Mouse (Mus musculus) urinary bladder, postnatal 36 days (tissue): ENCODE measurements around the gene Rfc5.
"Not testable (repeated sequence)": the region's sequence is repeated elsewhere in the genome, so short reads cannot be mapped to it uniquely, and the experiment has no call there.

Source experiments
- DNase-seq, 2 experiments: peaks; one replicate each; pipeline ENCODE4 v3.0.0; 2022; ENCODE audit warnings: low spot score in 2 of 2, mixed read lengths in 1 of 2

Rfc5 gene

GRCm38 (mm10) chr5:117388877-117389276 is at the start of gene Rfc5:
Gene Rfc5, minus strand, starts transcription at chr5:117389047.
- DNase-seq = peak; percentile 95

GRCm38 (mm10) chr5:117433501-117433900 is 44.7 kb upstream of the Rfc5 start:
- DNase-seq = not testable (repeated sequence)

- no peak for DNase-seq
Observed at GRCm38 (mm10) chr5:117417442-117417841, 28.6 kb upstream of the Rfc5 start.

GRCm38 (mm10) chr5:117415011-117415912 is 26.4 kb upstream of the Rfc5 start:
- no peak for DNase-seq

GRCm38 (mm10) chr5:117414611-117415010 is 25.8 kb upstream of the Rfc5 start:
- DNase-seq = no peak

- DNase-seq = peak; percentile 26 to 28
Observed at GRCm38 (mm10) chr5:117413507-117414501, 25.0 kb upstream of the Rfc5 start, which contains the start of gene Ksr2. Gene Ksr2, plus strand, starts transcription at chr5:117414000.

GRCm38 (mm10) chr5:117409369-117409768 is 20.5 kb upstream of the Rfc5 start:
- DNase-seq = peak; percentile 26 to 48

GRCm38 (mm10) chr5:117408216-117408615 is 19.4 kb upstream of the Rfc5 start:
- no peak for DNase-seq

- DNase-seq = not testable (repeated sequence)
Observed at GRCm38 (mm10) chr5:117404671-117405070, 15.8 kb upstream of the Rfc5 start.

- DNase-seq = no peak
Observed at GRCm38 (mm10) chr5:117403609-117404008, 14.8 kb upstream of the Rfc5 start.

- DNase-seq = no peak
Observed at GRCm38 (mm10) chr5:117399281-117399680, 10.4 kb upstream of the Rfc5 start.

- peak in 1 of 2 experiments; percentile 23 for DNase-seq
Observed at GRCm38 (mm10) chr5:117398007-117398550, 9.2 kb upstream of the Rfc5 start.

GRCm38 (mm10) chr5:117397371-117397770 is 8.5 kb upstream of the Rfc5 start:
- no peak for DNase-seq

GRCm38 (mm10) chr5:117396596-117397014 is 7.8 kb upstream of the Rfc5 start:
- no peak for DNase-seq

GRCm38 (mm10) chr5:117395834-117396233 is 7.0 kb upstream of the Rfc5 start:
- no peak for DNase-seq

- DNase-seq = no peak
Observed at GRCm38 (mm10) chr5:117390895-117391294, 2.0 kb upstream of the Rfc5 start.

- DNase-seq = peak; percentile 35 to 41
Observed at GRCm38 (mm10) chr5:117388296-117388751, 523 bp downstream of the Rfc5 start.

- DNase-seq = no peak
Observed at GRCm38 (mm10) chr5:117383198-117383597, 5.6 kb downstream of the Rfc5 start.

GRCm38 (mm10) chr5:117381785-117382184 is 7.1 kb downstream of the Rfc5 start:
- DNase-seq = no peak

GRCm38 (mm10) chr5:117380199-117380598 is 8.6 kb downstream of the Rfc5 start:
- no peak for DNase-seq

- not testable (repeated sequence) for DNase-seq
Observed at GRCm38 (mm10) chr5:117377731-117378130, 11.1 kb downstream of the Rfc5 start.
